Mouse (Mus musculus): ENCODE data around the gene Ada.

- TF ChIP-seq CTCF (IDR thresholded peaks at IDR 0.05; ENCODE audit: borderline replicate concordance, insufficient read depth, low read depth, low read length) (no peak), POLR2A (IDR thresholded peaks at IDR 0.05; ENCODE audit: borderline replicate concordance, insufficient read depth, low read length) (no peak)
These were observed 37.0 kb upstream of the Ada start for GRCm38 (mm10) chr2:163787086-163787485.

Measured in cerebellum, adult 2 months (tissue).